Mouse (Mus musculus): ENCODE data around the gene Sc5d. TPM values are rescaled to one million over a fixed set of nuclear protein-coding genes. Genes with fewer than 3 reads are reported as not detected.
A peak's percentile ranks its signal among the peaks of the same experiment; 100 is the strongest.

Gene Sc5d
- total RNA-seq (2014; fragmentation: Nextera tagmentation) (12.3 and 14.4 TPM in 2 replicates), total RNA-seq (2017) (20.1 and 29.9 TPM in 2 replicates)

DNA sequence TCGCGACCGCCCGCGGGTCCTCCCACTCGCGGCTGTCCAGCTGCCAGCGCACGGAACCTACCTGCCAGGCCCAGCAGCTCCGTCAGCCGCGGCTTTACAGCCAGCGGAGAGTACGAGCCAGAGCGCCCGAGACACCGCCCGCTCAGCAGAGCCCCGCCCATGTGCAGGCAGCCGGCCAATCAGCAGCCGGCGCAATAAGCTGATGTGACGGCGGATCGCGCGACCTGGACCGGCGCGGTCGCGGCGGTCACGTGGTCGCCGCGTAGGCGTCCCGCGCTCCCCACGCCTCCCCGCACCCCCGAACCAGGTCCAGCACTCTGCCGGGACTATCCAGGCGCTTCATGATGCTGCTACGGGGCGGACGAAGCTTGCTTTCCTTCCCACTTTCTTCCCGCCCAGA is at the start of gene Sc5d:
Sc5d (minus strand) TSS at position 112 of the 400 bp plus-strand sequence.
- peak; percentile 100 for ATAC-seq (replicated peaks; ENCODE audit: poor library complexity, severe bottlenecking)

- no peak for ATAC-seq (replicated peaks; ENCODE audit: poor library complexity, severe bottlenecking)
Observed at GRCm38 (mm10) chr9:42311311-42311710, 47.3 kb upstream of the Sc5d start.

DNA sequence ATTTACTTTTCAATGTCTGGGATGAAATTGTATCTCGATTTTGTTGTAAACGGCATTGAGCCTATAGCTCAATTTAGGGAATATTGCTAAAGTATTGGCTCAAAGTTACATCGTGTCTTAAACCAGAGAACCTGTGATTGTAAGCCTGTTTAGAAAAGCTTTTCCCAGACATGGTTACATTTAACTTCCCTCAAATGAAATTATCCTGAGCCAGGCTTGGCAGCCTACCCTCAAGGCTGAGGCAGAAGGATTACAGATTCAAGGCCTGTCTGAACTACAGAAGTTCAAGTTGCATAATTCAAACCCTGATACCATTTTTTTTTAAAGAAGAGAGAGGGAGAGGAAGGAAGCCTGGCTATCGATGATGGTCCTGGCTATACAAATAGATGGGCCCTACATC is 39.8 kb upstream of the Sc5d start:
- no peak for ATAC-seq (replicated peaks; ENCODE audit: poor library complexity, severe bottlenecking)

DNA sequence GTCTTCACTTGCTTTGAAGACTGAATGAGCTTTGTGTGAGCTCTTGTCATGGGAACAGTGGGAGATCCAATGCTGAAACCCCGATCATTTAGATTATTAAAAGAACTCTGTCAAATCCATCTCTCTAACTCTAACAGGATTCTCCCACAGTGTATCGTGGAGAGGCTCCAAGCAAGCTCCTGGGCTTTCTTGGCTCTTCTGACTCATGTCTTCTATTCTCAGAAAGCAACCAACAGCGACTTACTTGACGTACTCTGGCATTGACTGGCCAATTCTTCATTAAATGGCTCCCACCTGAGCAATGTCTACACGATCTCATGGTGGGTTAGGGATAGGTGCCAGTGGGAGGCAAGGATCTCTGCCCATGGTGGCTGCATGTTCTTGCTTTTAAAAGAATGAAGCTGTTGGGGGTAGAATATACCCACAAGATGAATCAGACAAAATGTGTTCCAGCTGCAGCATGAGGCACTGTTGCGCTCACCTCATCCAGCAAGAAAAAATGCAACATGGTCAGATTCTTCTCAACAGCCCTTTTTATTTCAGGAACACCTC is 37.1 kb upstream of the Sc5d start:
- no peak for ATAC-seq (replicated peaks; ENCODE audit: poor library complexity, severe bottlenecking)

DNA sequence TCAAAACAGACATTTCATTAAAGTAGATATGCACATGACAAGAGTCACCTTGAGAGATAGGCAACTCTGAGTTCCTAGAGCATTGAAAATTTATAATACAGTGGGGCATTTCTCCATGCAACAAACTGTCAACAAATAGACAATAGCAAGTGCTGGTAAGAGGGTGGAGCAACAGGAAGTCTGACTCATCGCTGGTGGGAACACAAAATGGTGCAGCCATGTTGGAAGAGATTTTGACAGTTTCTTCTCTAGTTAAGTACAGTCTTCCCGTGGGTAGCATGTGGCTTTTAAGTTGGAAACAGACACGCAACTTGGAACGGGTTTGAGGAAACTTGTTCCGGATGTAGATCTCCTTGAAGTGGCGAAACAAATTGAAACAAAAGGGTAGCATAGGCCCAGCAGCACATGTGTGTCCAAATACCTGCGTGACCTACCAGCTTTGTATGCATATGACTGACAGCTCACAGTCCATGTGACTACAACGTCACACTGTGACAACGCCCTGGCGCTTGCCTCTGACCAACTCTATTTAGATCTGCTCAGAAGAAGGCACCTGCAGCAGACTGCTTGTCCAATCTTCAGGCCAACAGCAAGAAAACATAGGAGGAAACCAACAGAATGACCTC is 32.4 kb upstream of the Sc5d start:
- peak; percentile 88 for ATAC-seq (replicated peaks; ENCODE audit: poor library complexity, severe bottlenecking)

- no peak for ATAC-seq (replicated peaks; ENCODE audit: poor library complexity, severe bottlenecking)
Observed at GRCm38 (mm10) chr9:42294131-42294530, 30.1 kb upstream of the Sc5d start.

DNA sequence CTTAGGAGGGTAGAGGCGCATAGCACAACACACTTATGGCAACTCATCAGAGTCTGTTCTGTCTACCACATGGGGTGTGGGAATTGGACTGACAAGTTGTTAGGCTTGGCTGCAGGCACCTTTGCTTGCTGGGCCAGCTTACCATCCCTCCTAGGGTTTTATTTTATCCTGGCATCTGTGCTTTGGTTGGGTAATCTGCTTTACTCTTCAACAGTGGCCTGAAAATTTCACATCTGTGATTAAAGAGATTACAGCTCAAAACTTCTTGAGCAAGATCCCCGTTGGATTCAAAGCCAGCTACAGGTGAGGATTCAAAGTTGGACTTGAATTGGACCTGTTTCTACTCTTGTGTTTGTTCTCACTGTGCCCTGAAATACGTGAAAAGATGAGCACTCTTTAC is 29.5 kb upstream of the Sc5d start:
- ATAC-seq (replicated peaks; ENCODE audit: poor library complexity, severe bottlenecking): no peak

DNA sequence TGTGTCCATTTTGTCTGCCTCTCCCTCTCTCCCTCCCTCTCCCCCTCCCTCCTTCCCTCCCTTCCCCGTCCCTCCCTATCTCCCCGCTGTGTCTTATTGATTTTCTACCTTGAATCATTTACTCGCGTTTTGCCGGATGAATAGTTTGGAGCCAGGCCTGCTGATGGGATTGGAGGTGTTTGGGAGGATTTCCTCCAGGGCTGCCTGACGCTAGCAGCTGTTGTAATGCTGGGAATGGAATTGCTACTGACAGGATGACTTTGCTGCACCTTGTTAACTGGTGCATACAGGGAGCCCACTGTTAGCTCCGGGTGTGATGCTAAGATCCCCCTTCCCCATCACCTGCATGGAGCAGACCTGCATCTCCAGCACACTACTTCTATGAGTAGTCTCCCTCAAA is 29.0 kb upstream of the Sc5d start:
- no peak for ATAC-seq (replicated peaks; ENCODE audit: poor library complexity, severe bottlenecking)

- peak; percentile 91 for ATAC-seq (replicated peaks; ENCODE audit: poor library complexity, severe bottlenecking)
Observed at GRCm38 (mm10) chr9:42279676-42280075, 15.6 kb upstream of the Sc5d start.

GRCm38 (mm10) chr9:42278046-42278445 is 14.0 kb upstream of the Sc5d start:
- no peak for ATAC-seq (replicated peaks; ENCODE audit: poor library complexity, severe bottlenecking)

DNA sequence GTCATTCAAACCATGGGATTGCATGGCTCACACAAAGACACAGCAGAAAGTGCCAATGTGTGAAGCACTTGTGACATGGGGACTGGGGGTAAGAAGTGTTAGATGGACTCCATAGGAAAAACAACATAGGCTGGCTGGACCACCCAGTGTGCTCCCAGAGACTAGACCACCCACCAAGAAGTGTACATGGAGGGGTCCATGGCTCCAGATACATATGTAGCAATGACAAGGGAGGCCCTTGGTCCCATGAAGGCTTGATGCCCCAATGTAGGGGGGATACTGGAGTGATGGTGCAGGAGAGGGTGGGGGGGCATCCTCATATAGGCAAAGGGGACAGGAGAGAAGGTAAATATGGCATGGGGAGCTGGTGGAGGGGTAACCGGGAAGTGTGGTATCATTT is 13.6 kb upstream of the Sc5d start:
- no peak for ATAC-seq (replicated peaks; ENCODE audit: poor library complexity, severe bottlenecking)

DNA sequence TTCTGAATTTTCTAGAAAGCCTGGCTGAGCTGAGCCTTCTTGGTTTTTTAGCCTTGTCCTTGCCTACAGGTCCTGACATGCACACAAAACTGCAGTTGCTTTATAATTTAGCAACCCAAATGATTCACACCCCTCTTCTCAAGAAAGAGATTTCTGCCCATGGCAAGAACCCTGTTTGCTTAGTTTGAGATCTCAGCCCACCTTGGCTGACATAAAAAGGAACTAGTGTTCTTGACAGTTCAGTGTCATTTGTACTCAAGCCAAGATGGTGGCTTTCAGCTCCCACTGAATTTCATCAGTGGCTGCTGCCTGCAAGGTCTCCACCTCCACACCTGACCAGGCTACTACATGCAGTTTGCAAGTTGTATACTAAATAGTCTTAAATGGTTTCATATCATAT is 13.1 kb upstream of the Sc5d start:
- no peak for ATAC-seq (replicated peaks; ENCODE audit: poor library complexity, severe bottlenecking)

GRCm38 (mm10) chr9:42275761-42276145 is 11.7 kb upstream of the Sc5d start:
- no peak for ATAC-seq (replicated peaks; ENCODE audit: poor library complexity, severe bottlenecking)

DNA sequence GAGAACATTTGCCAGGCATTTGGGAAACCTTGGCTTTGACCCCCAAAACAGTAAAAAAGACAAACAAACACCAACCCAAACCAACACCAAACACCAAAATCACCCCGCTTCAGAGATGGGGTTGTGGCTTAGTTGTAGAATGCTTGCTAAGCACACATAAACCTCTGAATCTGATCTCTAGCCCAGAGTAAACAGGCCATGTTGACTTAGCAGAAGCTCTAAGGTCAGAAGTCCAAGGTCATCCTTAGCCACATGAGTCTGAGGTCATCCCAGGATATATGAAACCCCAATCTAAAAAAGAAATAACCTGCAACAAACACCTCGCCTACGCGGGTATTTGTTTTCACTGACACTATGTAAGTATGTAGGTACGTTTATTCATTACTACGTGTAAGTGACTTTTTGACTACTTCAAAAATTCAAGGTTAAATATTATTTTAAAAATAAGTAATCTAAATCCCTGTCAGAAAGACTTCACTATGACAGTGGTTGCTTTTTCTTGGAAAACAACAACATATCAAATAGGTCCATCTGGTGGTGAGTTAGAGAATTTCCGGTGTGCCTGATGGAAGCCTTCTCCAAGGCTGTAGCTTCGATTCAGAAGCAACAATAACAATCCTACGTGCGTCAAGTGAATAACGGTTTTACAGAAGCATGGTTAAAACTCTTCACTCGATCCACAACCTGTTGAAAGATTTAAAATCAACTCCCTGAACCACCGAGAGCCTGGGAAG is 11.1 kb upstream of the Sc5d start:
- no peak for ATAC-seq (replicated peaks; ENCODE audit: poor library complexity, severe bottlenecking)

DNA sequence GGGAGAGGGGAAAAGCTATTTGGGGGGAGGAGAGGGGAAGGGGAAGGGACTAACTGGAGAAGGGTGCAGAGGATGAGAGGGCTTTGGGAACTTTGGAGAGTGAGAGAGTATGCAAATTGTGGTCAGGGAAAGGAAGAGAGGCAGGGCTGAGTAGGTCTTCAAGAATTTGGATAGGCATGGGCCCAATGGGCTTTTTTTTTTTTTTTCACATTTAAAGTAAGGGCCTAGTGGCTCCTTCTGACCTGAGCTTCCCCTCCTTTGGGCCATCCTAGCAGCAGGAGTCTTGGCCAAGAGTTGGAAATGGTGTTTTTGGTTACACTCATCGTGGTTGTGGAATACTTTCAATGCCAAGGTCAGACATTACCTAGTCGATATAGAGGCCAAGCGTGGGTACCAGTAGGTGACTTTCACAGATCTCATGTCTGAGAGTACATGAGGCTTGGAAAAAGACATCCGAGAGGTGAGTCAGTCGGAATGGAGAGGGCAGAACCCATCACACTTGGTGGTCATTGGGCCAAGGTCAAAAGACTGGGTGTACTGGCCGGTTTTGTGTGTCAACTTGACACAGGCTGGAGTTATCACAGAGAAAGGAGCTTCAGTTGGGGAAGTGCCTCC is 9.7 kb upstream of the Sc5d start:
- ATAC-seq (replicated peaks; ENCODE audit: poor library complexity, severe bottlenecking): no peak

DNA sequence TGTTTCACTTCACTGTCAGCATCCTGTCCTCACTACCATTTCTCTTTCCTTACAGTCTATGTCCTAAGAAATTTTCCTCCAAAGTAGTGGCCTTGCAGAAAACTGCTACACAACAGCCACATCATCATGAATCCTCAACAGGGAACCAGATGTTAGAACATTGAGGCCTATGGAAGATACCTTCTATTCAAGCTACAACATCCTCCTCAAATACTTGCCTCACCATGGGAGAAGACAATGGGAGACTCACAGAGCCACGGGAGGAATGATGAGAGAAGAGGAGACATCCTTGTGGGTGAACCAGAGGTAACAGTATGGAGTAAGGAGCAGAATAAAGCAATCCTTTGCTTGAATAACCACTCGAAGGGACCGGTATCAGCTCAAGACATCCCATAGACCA is 9.1 kb upstream of the Sc5d start:
- ATAC-seq (replicated peaks; ENCODE audit: poor library complexity, severe bottlenecking): no peak

DNA sequence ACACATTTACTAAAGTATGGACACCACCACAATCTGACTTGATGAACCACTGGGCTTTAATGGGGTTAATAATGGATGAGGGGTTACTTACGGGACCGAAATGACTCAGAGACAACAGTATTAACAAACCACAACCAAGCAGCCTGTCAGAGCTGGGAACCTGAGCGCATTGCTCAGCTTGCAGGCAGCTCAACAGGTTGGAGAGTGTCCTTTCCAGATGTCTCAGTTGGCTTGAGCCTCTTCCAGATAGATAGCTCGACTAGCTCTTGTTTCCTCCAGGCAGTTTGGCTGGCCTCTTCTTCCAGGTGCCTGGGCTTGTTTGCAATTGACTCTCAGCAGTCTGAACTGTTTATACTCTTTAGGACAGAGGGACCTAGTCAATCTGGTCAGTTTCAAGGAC is 8.6 kb upstream of the Sc5d start:
- no peak for ATAC-seq (replicated peaks; ENCODE audit: poor library complexity, severe bottlenecking)

DNA sequence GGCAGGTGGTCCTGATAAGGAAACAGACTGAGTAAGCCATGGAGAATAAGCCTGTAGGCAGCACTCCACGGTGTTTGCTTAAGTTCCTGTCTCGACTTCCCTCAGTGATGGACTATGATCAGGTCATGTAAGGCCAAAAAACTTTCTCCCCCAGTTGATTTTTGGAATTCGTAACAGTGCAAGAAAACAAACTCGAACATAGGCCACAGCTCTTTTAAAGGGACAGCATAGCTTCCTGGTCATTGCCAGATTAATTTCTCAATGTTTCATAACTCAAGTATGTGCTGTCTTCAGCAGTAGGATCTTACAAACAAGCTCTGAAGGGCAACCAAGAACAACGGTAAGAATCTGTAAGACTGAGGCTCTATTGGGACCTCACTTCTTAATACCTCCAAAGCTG is 7.4 kb upstream of the Sc5d start:
- peak; percentile 30; the same call in 1 of the 2 replicates for ATAC-seq (replicated peaks; ENCODE audit: poor library complexity, severe bottlenecking)

DNA sequence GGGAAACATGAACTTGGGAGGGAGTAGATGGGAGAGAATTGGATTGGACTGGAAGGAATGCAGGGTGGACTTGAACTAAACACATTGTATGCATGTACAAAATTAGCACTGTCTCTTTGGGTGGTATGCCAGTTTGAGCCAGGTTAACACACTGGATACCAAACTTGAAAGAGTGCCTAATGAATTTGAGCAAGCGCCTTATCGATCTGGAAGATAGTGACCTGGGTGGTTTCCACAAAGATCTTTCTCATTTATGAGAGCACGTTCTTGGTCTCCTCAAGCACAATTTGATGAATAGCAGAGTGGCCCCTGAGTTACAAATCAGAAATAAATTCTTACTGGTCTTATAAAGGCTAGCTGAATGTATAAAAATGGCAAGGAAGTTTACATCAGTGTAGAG is 6.6 kb upstream of the Sc5d start:
- ATAC-seq (replicated peaks; ENCODE audit: poor library complexity, severe bottlenecking): no peak

DNA sequence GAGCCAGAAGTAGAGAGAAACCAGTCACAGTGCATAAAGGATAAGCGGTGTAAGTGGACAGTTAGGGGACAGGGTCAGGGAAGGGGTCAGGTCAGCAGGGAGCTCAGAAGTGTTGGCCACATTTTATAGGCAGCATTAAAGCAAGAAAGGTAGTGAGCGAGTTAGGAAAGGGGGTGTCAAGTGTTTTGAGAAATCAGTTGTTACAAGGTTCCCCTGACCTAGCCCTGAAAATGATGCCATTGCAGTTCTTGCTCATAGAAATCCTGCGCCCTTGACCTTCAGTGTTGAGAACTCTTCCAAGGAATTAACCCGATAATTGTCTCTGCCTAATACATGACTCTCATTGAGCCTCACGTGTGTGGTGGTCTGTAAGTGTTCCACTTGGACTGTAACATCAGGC is 6.0 kb upstream of the Sc5d start:
- ATAC-seq (replicated peaks; ENCODE audit: poor library complexity, severe bottlenecking): no peak

GRCm38 (mm10) chr9:42268371-42268770 is 4.3 kb upstream of the Sc5d start:
- ATAC-seq (replicated peaks; ENCODE audit: poor library complexity, severe bottlenecking): no peak

Measured in granulocyte monocyte progenitor cell, adult 5-6 weeks (primary cell).